ENCODE assay signal across 8 mouse cellular contexts in genomic region chr13:5862626-5863407, GRCm38 (mm10). TPM values are rescaled to one million over a fixed set of nuclear protein-coding genes. Genes with fewer than 3 reads are reported as not detected.
DNase-seq lines count a peak whose midpoint lies in the region; ATAC-seq lines count a peak whose summit lies in the region.

No protein-coding gene starts in this region.

- DNase-seq in cerebellum, adult 11 months, result peak; percentile 23
- peak; percentile 60 for DNase-seq in MN1 (ENCODE audit: low spot score)
- DNase-seq in forebrain, embryonic 10.5 days (ENCODE audit: extremely low spot score, low spot score), result no peak
- DNase-seq in urinary bladder, postnatal 36 days (ENCODE audit: low spot score in 2 of 2), result no peak

- peak overlapping the region; percentile 58 for H3K4me2 ChIP-seq in hindbrain, embryonic 12.5 days (replicated peaks)
- H3K4me2 ChIP-seq in limb, embryonic 15.5 days, result peak overlapping the region; percentile 50
- H3K4me2 ChIP-seq in neural tube, embryonic 12.5 days (replicated peaks), result peak overlapping the region; percentile 61

- H3K9me3 ChIP-seq in forebrain, embryonic 10.5 days, result no peaks in the 10 kb centered on the region
- H3K9me3 ChIP-seq in hindbrain, embryonic 12.5 days (replicated peaks), result no peaks in the 10 kb centered on the region
- no peaks in the 10 kb centered on the region for H3K9me3 ChIP-seq in limb, embryonic 15.5 days
- no peaks in the 10 kb centered on the region for H3K9me3 ChIP-seq in neural tube, embryonic 12.5 days

- WGBS in forebrain, embryonic 10.5 days, result 8% methylated on average over 16 of the region's 16 CpGs
- 6% methylated on average over 16 of the region's 16 CpGs for WGBS in hindbrain, embryonic 12.5 days
- WGBS in limb, embryonic 15.5 days, result 3% methylated on average over 16 of the region's 16 CpGs
- WGBS in neural tube, embryonic 12.5 days, result 6% methylated on average over 16 of the region's 16 CpGs

- no peak for ATAC-seq in cerebellum, adult (ENCODE audit: insufficient number of reproducible peaks, low FRiP score, low TSS enrichment)
- ATAC-seq in hindbrain, embryonic 12.5 days (ENCODE audit: low FRiP score), result no peak
- no peak for ATAC-seq in limb, embryonic 15.5 days (ENCODE audit: insufficient number of reproducible peaks, low FRiP score, low TSS enrichment, low read depth)
- ATAC-seq in neural tube, embryonic 12.5 days (ENCODE audit: low FRiP score, low read depth), result no peak

- H3K9ac ChIP-seq in hindbrain, embryonic 12.5 days, result peak overlapping the region; percentile 79
- peak overlapping the region; percentile 76 for H3K9ac ChIP-seq in limb, embryonic 15.5 days
- peak overlapping the region; percentile 63 for H3K9ac ChIP-seq in neural tube, embryonic 12.5 days

- H3K4me1 ChIP-seq in forebrain, embryonic 10.5 days, result peaks cover 21% of the 10 kb centered on the region
- H3K4me1 ChIP-seq in hindbrain, embryonic 12.5 days, result peaks cover 16% of the 10 kb centered on the region
- H3K4me1 ChIP-seq in limb, embryonic 15.5 days, result peaks cover 31% of the 10 kb centered on the region
- peaks cover 17% of the 10 kb centered on the region; the same call in 1 of the 2 replicates for H3K4me1 ChIP-seq in neural tube, embryonic 12.5 days

- H3K27ac ChIP-seq in forebrain, embryonic 10.5 days, result peak overlapping the region; percentile 99
- H3K27ac ChIP-seq in hindbrain, embryonic 12.5 days, result peak overlapping the region; percentile 100
- H3K27ac ChIP-seq in limb, embryonic 15.5 days, result peak overlapping the region; percentile 98
- 0 out of 2 replicates have a peak overlapping the region, but pooled peaks have one; percentile 82 for H3K27ac ChIP-seq in neural tube, embryonic 12.5 days

- H3K27me3 ChIP-seq in forebrain, embryonic 10.5 days (ENCODE audit: poor library complexity, severe bottlenecking), result peaks cover 22% of the 10 kb centered on the region; the same call in 1 of the 2 replicates
- no peaks in the 10 kb centered on the region for H3K27me3 ChIP-seq in hindbrain, embryonic 12.5 days
- no peaks in the 10 kb centered on the region for H3K27me3 ChIP-seq in limb, embryonic 15.5 days
- no peaks in the 10 kb centered on the region for H3K27me3 ChIP-seq in neural tube, embryonic 12.5 days (replicated peaks)

- H3K4me3 ChIP-seq in forebrain, embryonic 10.5 days, result peak overlapping the region; percentile 73
- H3K4me3 ChIP-seq in hindbrain, embryonic 12.5 days, result peak overlapping the region; percentile 61
- peak overlapping the region; percentile 71 for H3K4me3 ChIP-seq in limb, embryonic 15.5 days
- peak overlapping the region; percentile 61 for H3K4me3 ChIP-seq in neural tube, embryonic 12.5 days

- peaks cover 33% of the 10 kb centered on the region for H3K36me3 ChIP-seq in forebrain, embryonic 10.5 days (replicated peaks)
- H3K36me3 ChIP-seq in hindbrain, embryonic 12.5 days, result peaks cover 28% of the 10 kb centered on the region
- peaks cover 33% of the 10 kb centered on the region for H3K36me3 ChIP-seq in limb, embryonic 15.5 days
- peaks cover 28% of the 10 kb centered on the region for H3K36me3 ChIP-seq in neural tube, embryonic 12.5 days

RNA-seq across cellular contexts. Expression of gene Klf6, which starts 1.5 kb away (rescaled TPM):
- 42.6 and 43.6 TPM in 2 replicates for polyA plus RNA-seq in forebrain, embryonic 10.5 days (2016; fragmentation: Nextera tagmentation; extraction: Ambion mirVana)
- 92.0 and 94.7 TPM in 2 replicates for polyA plus RNA-seq in hindbrain, embryonic 12.5 days (2016; fragmentation: Nextera tagmentation; extraction: Ambion mirVana)
- 116 and 136 TPM in 2 replicates for polyA plus RNA-seq in limb, embryonic 15.5 days (2015; fragmentation: Nextera tagmentation; extraction: Ambion mirVana)
- polyA plus RNA-seq in neural tube, embryonic 12.5 days (2016; fragmentation: Nextera tagmentation; extraction: Ambion mirVana), result 68.1 and 70.8 TPM in 2 replicates

Comparison
In these comparisons a context has a peak if more than half of its experiments do, and no peak if none do; other contexts are left out.
1. DNase-seq: peak in cerebellum, adult 11 months (single experiment) and MN1 (single experiment); none in forebrain, embryonic 10.5 days (single experiment) and urinary bladder, postnatal 36 days (0 of 2).
2. Peak in every context shown above with its lines, with median percentiles within 50 percentile points of each other: H3K27ac ChIP-seq, H3K4me3 ChIP-seq, H3K4me2 ChIP-seq and H3K9ac ChIP-seq.